Mouse (Mus musculus): Measurements from ENCODE around the gene Brpf3. TPM values are rescaled to one million over a fixed set of nuclear protein-coding genes. Genes with fewer than 3 reads are reported as not detected.
A peak's percentile ranks its signal among the peaks of the same experiment; 100 is the strongest.
"Not testable (repeated sequence)": the region's sequence is repeated elsewhere in the genome, so short reads cannot be mapped to it uniquely, and the experiment has no call there.

Brpf3 gene
- total RNA-seq, 2 experiments from 2014 or later, result 14.5 to 15.0 TPM

- intact Hi-C loops (cut with DNase I; ENCODE audit: low total_unique reads), result no loop called here
- no peak for DNase-seq
Observed at GRCm38 (mm10) chr17:28823749-28824148, 22.9 kb downstream of the Brpf3 start.

- intact Hi-C loops (cut with DNase I; ENCODE audit: low total_unique reads), result no loop called here
- no peak for DNase-seq
Observed at GRCm38 (mm10) chr17:28824896-28825295, 24.0 kb downstream of the Brpf3 start.

GRCm38 (mm10) chr17:28825359-28826041 is 24.6 kb downstream of the Brpf3 start:
- intact Hi-C loops (cut with DNase I; ENCODE audit: low total_unique reads), result no loop called here
- DNase-seq, result no peak

GRCm38 (mm10) chr17:28827665-28828231 is 26.9 kb downstream of the Brpf3 start:
- DNase-seq, result no peak
- intact Hi-C loops (cut with DNase I; ENCODE audit: low total_unique reads), result no loop called here

GRCm38 (mm10) chr17:28829120-28829519 is 28.2 kb downstream of the Brpf3 start:
- intact Hi-C loops (cut with DNase I; ENCODE audit: low total_unique reads), result no loop called here
- no peak for DNase-seq

GRCm38 (mm10) chr17:28831065-28831464 is 30.2 kb downstream of the Brpf3 start:
- no peak for DNase-seq
- intact Hi-C loops (cut with DNase I; ENCODE audit: low total_unique reads), result no loop called here

- no peak for DNase-seq
- intact Hi-C loops (cut with DNase I; ENCODE audit: low total_unique reads), result no loop called here
Observed at GRCm38 (mm10) chr17:28832040-28832439, 31.1 kb downstream of the Brpf3 start.

GRCm38 (mm10) chr17:28832875-28833274 is 32.0 kb downstream of the Brpf3 start:
- no peak for DNase-seq
- intact Hi-C loops (cut with DNase I; ENCODE audit: low total_unique reads), result no loop called here

GRCm38 (mm10) chr17:28834676-28835075 is 33.8 kb downstream of the Brpf3 start:
- DNase-seq, result peak; percentile 41
- intact Hi-C loops (cut with DNase I; ENCODE audit: low total_unique reads), result no loop called here

- intact Hi-C loops (cut with DNase I; ENCODE audit: low total_unique reads), result no loop called here
- no peak for DNase-seq
Observed at GRCm38 (mm10) chr17:28837840-28838239, 37.0 kb downstream of the Brpf3 start.

- DNase-seq; intact Hi-C loops (cut with DNase I; ENCODE audit: low total_unique reads): not testable (repeated sequence)
Observed at GRCm38 (mm10) chr17:28841947-28842346, 41.1 kb downstream of the Brpf3 start.

GRCm38 (mm10) chr17:28843665-28844064 is 42.8 kb downstream of the Brpf3 start:
- intact Hi-C loops (cut with DNase I; ENCODE audit: low total_unique reads), result no loop called here
- DNase-seq, result no peak

GRCm38 (mm10) chr17:28846974-28847617 is 46.2 kb downstream of the Brpf3 start:
- intact Hi-C loops (cut with DNase I; ENCODE audit: low total_unique reads), result no loop called here
- no peak for DNase-seq

GRCm38 (mm10) chr17:28850511-28850910 is 49.6 kb downstream of the Brpf3 start:
- intact Hi-C loops (cut with DNase I; ENCODE audit: low total_unique reads), result no loop called here

GRCm38 (mm10) chr17:28854377-28854776 is 53.5 kb downstream of the Brpf3 start:
- DNase-seq, result no peak
- intact Hi-C loops (cut with DNase I; ENCODE audit: low total_unique reads), result no loop called here

More at GRCm38 (mm10) chr17:28850511-28850910, 49.6 kb downstream of the Brpf3 start:
- no peak for DNase-seq

GRCm38 (mm10) chr17:28855166-28855885 is 54.4 kb downstream of the Brpf3 start:
- DNase-seq, result no peak
- intact Hi-C loops (cut with DNase I; ENCODE audit: low total_unique reads), result no loop called here

GRCm38 (mm10) chr17:28856030-28856429 is 55.1 kb downstream of the Brpf3 start:
- DNase-seq, result no peak
- intact Hi-C loops (cut with DNase I; ENCODE audit: low total_unique reads), result no loop called here

- DNase-seq, result no peak
- intact Hi-C loops (cut with DNase I; ENCODE audit: low total_unique reads), result no loop called here
Observed at GRCm38 (mm10) chr17:28858205-28858604, 57.3 kb downstream of the Brpf3 start, which contains the start of gene Pnpla1. Gene Pnpla1, plus strand, starts transcription at chr17:28858411.

GRCm38 (mm10) chr17:28863926-28864325 is 63.0 kb downstream of the Brpf3 start:
- intact Hi-C loops (cut with DNase I; ENCODE audit: low total_unique reads), result no loop called here
- DNase-seq, result no peak

- no peak for DNase-seq
- intact Hi-C loops (cut with DNase I; ENCODE audit: low total_unique reads), result no loop called here
Observed at GRCm38 (mm10) chr17:28864464-28864863, 63.6 kb downstream of the Brpf3 start.

Measured in gastrocnemius, postnatal 14 days (tissue).